Mouse (Mus musculus): ENCODE measurements at regions not wholly inside any gene's neighbourhood (a gene's known extent, or its start where the extent isn't known, plus 50 kb on each side); places are given as distances from the start of the nearest gene placed in this dataset.

DNA sequence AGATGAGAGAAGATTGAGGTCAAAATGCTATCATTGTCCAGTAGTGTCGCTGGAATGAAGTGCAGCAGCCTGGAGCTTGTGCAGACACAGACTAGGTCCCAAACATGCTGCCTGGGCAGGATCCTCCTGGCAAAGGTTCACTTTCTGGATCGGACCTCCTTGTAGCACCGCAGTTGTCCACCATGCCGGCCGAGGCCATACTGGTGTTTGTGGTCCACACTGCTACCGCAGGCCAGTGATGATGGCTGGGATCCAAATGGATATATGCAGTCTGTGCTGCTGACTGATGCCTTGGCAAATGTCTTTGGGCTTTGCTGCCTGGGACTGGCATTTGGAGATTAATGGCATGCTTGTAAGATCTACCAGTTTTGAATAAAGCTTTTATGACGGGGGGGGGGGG lies 174.5 kb upstream of the Tas2r134 start:
- DNase-seq (ENCODE audit: low spot score in 2 of 2), result no peak

DNA sequence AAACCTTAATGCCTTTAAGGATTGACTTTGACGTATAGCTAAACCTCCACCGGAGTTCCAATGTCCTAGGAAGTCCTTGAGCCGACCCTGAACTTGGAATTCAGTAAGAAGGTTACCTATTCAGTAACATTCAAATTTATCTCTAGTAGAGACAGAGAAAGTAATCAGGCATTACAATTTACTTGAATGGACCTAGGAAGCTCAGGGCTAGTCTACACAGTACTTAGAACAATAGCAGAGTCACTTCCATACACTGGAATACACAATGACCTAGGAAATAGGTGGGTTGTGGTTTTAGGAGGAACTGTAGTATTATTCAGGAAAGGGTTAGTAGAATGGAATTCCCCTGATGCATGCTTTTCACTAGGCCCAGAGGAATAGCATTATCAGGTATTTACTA lies 179.2 kb upstream of the Tas2r134 start:
- DNase-seq (ENCODE audit: low spot score in 2 of 2), result no peak

GRCm38 (mm10) chr2:51447616-51448015 lies 179.7 kb upstream of the Tas2r134 start:
- no peak for DNase-seq (ENCODE audit: low spot score in 2 of 2)

GRCm38 (mm10) chr2:51444386-51445080 lies 182.8 kb upstream of the Tas2r134 start:
- DNase-seq (ENCODE audit: low spot score in 2 of 2), result no peak

DNA sequence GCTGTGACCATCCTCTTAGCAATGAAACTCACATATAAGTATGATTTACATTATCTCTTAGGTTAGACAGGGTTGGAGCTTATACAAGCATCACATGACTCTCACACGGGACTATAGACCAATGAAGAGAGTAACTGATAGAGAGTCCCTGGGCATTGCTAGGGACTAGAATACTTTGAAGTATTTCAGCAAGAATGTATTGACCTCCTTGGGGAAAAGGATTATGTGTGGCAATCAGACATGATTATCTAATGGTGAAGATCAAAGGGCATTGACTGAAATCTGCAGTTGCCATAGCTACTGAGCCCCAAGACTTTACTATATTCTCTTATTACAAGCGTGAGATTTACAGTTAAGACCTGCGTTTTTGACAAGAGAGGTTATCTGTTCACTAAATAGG lies 183.4 kb upstream of the Tas2r134 start:
- no peak for DNase-seq (ENCODE audit: low spot score in 2 of 2)

DNA sequence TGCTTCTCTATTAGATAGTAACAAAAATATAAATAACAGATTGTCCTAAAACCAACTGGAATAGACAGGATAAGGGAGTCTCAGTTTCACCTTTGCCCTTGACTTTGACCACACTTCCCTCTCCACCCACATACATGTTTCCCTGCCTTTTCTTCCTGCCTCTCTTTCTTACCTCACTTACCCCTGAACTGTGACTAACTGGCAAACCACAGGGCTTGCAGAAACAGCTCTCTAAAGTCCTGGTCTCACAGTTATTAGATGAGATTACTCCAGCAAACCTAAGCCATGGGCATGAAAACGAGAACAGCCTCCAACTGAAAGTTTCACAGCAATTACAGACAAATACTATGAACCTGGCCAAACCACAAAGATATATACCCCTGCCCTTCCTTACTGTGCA lies 188.3 kb upstream of the Tas2r134 start:
- DNase-seq (ENCODE audit: low spot score in 2 of 2), result no peak

GRCm38 (mm10) chr2:51436590-51436989 lies 190.7 kb upstream of the Tas2r134 start:
- DNase-seq (ENCODE audit: low spot score in 2 of 2), result no peak

DNA sequence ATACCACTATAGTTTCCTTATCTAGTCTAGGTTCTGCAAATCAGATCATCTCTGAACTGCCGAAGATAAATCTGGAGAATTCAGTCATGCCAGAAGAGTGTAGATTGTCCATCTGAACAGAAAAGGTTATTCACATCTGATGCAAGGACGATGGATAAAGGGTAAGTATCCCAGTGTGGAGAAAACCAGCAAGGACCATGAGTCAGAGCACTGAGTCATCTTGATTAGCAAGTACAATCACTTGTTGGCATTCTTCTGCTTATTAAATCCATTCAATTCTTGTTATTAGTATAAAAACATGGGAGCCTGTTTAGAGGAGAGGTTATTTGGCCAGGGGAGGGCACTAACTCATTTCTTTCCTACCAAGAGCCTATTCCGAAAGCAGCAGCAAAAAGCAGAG lies 195.7 kb upstream of the Tas2r134 start:
- no peak for DNase-seq (ENCODE audit: low spot score in 2 of 2)

GRCm38 (mm10) chr2:51429716-51430115 lies 197.6 kb upstream of the Tas2r134 start:
- DNase-seq (ENCODE audit: low spot score in 2 of 2), result peak in 1 of 2 experiments; percentile 33

- DNase-seq (ENCODE audit: low spot score in 2 of 2), result no peak
Observed at GRCm38 (mm10) chr2:51422442-51422841, 204.9 kb upstream of the Tas2r134 start.

GRCm38 (mm10) chr2:51417908-51418690 lies 209.2 kb upstream of the Tas2r134 start:
- DNase-seq (ENCODE audit: low spot score in 2 of 2), result no peak

DNA sequence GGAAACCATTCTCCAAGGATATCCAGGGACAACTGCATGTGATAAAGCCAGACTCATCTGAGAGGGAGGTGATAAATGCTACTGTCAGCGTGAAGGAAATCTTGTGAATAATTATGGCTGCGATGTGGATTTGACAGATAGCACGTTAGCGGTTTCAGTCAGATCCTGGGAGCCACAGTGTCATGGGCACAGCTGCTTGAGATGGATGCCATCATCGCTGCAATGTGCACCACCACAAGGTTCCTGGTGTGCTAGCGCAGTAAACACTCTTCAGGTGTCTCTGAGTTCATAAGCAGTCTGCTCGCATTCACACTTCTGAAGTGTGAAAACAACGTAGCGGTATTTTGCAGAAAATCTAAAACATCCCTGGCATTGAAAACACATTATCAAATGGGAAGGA lies 238.9 kb upstream of the Tas2r134 start:
- DNase-seq (ENCODE audit: low spot score in 2 of 2), result no peak

- DNase-seq (ENCODE audit: low spot score in 2 of 2), result no peak
Observed at GRCm38 (mm10) chr2:51387136-51387535, 238.2 kb upstream of the Rnd3 start.

- DNase-seq (ENCODE audit: low spot score in 2 of 2), result no peak
Observed at GRCm38 (mm10) chr2:51376597-51376996, 227.7 kb upstream of the Rnd3 start.

GRCm38 (mm10) chr2:51374636-51375035 lies 225.7 kb upstream of the Rnd3 start:
- DNase-seq (ENCODE audit: low spot score in 2 of 2), result no peak

GRCm38 (mm10) chr2:51372771-51373170 lies 223.9 kb upstream of the Rnd3 start:
- no peak for DNase-seq (ENCODE audit: low spot score in 2 of 2)

DNA sequence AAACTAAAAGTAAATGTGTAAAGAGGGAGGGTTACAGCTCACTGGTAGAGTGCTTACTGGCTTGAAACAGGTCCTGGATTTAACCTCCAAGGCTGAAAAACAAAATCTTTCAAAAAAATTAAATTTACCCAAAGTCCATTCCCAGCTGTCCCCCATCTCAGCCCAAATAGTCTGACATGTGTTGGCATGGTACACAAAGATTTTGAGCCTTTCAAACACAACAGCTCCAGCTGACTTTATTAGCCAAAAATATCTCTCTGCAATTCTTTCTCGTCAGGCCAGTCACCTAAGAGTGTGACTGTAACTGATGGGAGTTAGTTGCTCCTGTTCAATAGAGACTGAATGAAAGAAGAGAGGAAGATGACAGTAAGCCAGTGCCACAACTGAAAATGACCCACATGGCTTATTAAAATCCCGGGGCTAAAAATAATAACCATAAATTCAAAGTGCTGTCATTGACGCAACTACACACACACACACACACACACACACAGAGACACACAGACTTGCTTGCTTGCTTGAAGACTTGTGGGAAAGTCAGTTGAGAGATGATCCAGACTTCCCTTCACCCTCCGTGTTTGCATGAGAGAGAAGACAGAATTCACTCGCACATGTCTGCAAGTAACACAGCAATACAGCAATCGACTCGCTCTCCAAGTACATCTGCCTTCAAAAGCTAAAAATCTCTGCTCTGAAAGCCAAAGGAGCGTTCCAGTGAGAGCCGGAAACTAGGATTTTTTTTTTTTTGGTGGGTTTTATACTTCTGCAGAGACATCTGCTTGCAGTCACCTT lies 214.1 kb upstream of the Rnd3 start:
- DNase-seq (ENCODE audit: low spot score in 2 of 2), result peak; percentile 12

GRCm38 (mm10) chr2:51355281-51355680 lies 206.4 kb upstream of the Rnd3 start:
- peak in 1 of 2 experiments; percentile 13 for DNase-seq (ENCODE audit: low spot score in 2 of 2)

DNA sequence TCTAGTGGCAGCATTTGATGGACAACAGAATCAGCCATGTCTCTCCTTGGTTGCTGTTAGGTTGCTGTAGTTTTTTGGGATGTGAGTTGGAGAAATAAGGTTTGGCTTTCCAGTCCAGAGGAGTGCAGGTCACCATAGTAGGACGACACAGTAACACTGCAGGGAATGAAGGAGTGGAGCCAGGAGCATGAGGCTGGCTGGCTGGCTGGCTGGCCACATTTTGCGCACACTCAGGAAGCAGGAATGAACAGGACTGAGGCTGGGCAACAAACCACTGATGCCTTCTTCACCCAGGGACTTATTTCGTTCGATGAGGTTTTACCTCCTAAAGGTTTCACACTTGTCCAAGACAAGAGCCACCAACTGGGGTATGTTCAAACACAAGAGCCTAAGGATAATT lies 205.9 kb upstream of the Rnd3 start:
- DNase-seq (ENCODE audit: low spot score in 2 of 2), result no peak

GRCm38 (mm10) chr2:51349614-51350013 lies 200.7 kb upstream of the Rnd3 start:
- DNase-seq (ENCODE audit: low spot score in 2 of 2), result peak; percentile 16 to 33

DNA sequence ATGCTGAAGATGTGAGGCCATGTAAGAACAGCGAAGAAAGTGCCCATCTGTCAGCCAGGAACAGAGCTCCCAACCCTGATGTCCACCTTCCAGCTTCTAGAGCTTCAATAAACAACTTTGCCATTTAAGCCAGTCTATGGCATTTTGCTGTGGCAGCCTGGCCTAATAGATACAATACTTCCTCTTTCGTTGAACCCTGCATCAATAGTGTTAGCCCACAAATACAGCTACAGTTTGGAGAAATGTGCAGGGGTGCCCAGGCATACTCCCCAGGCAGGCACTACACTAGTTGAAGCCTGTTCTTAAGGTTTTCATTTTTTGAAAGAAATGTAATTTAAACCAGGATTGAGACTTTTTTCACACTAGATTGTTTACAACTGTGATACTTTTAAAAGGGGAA lies 199.9 kb upstream of the Rnd3 start:
- DNase-seq (ENCODE audit: low spot score in 2 of 2), result no peak

- DNase-seq (ENCODE audit: low spot score in 2 of 2), result no peak
Observed at GRCm38 (mm10) chr2:51347086-51347485, 198.2 kb upstream of the Rnd3 start.

Data from heart, adult 9 months (tissue).